Mouse (Mus musculus) cerebellum, adult 2 months (tissue): ENCODE measurements around the gene Slc44a5.

Source experiments
- CTCF ChIP-seq: fragments of 200-500 bp; IDR thresholded peaks from 2 replicates; pipeline ENCODE4 v1.5.1; 2011; ENCODE audit warnings: low read depth, mild to moderate bottlenecking, control low read depth, low read length, moderate library complexity, borderline replicate concordance; ENCODE audit not compliant: insufficient read depth
- POLR2A ChIP-seq: fragments of 200-500 bp; IDR thresholded peaks from 2 replicates; pipeline ENCODE4 v1.6.1; 2011; ENCODE audit warnings: low read length, control low read depth, borderline replicate concordance; ENCODE audit not compliant: insufficient read depth

GRCm38 (mm10) chr3:154290351-154290750 is 317.1 kb downstream of the Slc44a5 start:
- no peak for TF ChIP-seq CTCF
- TF ChIP-seq POLR2A: no peak
